Mouse (Mus musculus): ENCODE measurements around the gene Bhlhe41.

DNA sequence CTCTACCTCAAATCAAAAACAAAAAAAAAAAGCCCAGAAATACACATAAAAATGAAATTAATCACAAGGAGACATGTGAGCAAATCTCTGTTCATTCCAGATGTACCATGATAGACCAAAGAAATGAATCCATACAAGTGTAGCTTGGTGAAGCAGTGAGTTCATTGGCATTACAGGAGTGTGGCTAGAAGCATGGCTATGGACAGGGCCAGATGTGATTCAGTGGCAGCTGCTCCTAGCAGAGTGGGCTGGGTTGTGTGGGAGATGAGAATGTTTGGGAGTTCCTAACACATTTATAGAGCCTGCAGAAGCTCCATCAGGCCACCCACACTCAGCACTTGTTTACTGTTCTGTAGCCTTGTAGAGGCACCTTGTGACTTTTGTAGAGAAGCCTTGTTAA, 46.9 kb upstream of the Bhlhe41 start:
- TF ChIP-seq CTCF (IDR thresholded peaks at IDR 0.05; ENCODE audit: insufficient read depth, low read depth, low read length) (no peak), POLR2A (IDR thresholded peaks at IDR 0.05; ENCODE audit: insufficient read depth, low read depth, low read length) (no peak)
